Mouse (Mus musculus) ES-E14 (cell line): ENCODE measurements at regions not wholly inside any gene's neighbourhood (a gene's known extent, or its start where the extent isn't known, plus 50 kb on each side); places are given as distances from the start of the nearest gene placed in this dataset.

Experiments
- DNase-seq: peaks from one replicate; pipeline ENCODE4 v3.0.0-alpha.2; 2013; ENCODE audit warnings: low read depth, low spot score
- H3K27ac ChIP-seq: 2 replicates; pipeline ENCODE4 v1.5.1; 2012; ENCODE audit warnings: low read depth, mild to moderate bottlenecking, low read length, moderate library complexity, mixed read lengths; ENCODE audit not compliant: poor library complexity, insufficient read depth, severe bottlenecking
- H3K36me3 ChIP-seq: 2 replicates; pipeline ENCODE4 v1.6.1; 2012; ENCODE audit warnings: mild to moderate bottlenecking, low read length, moderate library complexity, mixed read lengths; ENCODE audit not compliant: control insufficient read depth, poor library complexity, insufficient read depth, severe bottlenecking
- H3K4me1 ChIP-seq, 2 experiments: fragments of 150-350 bp in 1 of 2; sonication (generic) in 1 of 2; 2 replicates each; pipeline ENCODE4 v1.6.1; 2012; ENCODE audit warnings: low read length in 2 of 2, mild to moderate bottlenecking in 1 of 2, mixed read lengths in 1 of 2; ENCODE audit not compliant: control insufficient read depth in 2 of 2, insufficient read depth in 2 of 2, poor library complexity in 1 of 2
- H3K4me3 ChIP-seq, 2 experiments: fragments of 150-350 bp in 1 of 2; sonication (generic) in 1 of 2; 2 replicates each; pipeline ENCODE4 v1.5.1; 2012; ENCODE audit warnings: low read length in 2 of 2, low read depth in 1 of 2, mild to moderate bottlenecking in 1 of 2, mixed read lengths in 1 of 2; ENCODE audit not compliant: insufficient read depth in 1 of 2, poor library complexity in 1 of 2, severe bottlenecking in 1 of 2
- H3K9ac ChIP-seq: 2 replicates; pipeline ENCODE4 v1.6.1; 2012; ENCODE audit warnings: low read depth, mild to moderate bottlenecking, low read length, mixed read lengths; ENCODE audit not compliant: poor library complexity, insufficient read depth, severe bottlenecking
- H3K9me3 ChIP-seq: fragments of 150-350 bp; sonication (generic); 2 replicates; pipeline ENCODE4 v1.6.1; 2012; ENCODE audit warnings: low read depth, mild to moderate bottlenecking, low read length; ENCODE audit not compliant: control insufficient read depth, insufficient read depth
- CHD2 ChIP-seq: IDR thresholded peaks from 2 replicates; pipeline ENCODE4 v1.6.1; 2014; ENCODE audit warnings: mild to moderate bottlenecking, low read depth, low read length, inconsistent platforms
- HCFC1 ChIP-seq: IDR thresholded peaks from 2 replicates; pipeline ENCODE4 v1.6.1; 2012; ENCODE audit warnings: low read length, inconsistent platforms, borderline replicate concordance; ENCODE audit not compliant: insufficient read depth
- MAFK ChIP-seq: IDR thresholded peaks from 2 replicates; pipeline ENCODE4 v1.6.1; 2014; ENCODE audit warnings: mild to moderate bottlenecking, low read depth, low read length, inconsistent platforms; ENCODE audit not compliant: insufficient read depth
- ZC3H11A ChIP-seq: IDR thresholded peaks from 2 replicates; pipeline ENCODE4 v1.6.1; 2012; ENCODE audit warnings: low read depth, mild to moderate bottlenecking, inconsistent platforms, low read length, borderline replicate concordance
- ZNF384 ChIP-seq: IDR thresholded peaks from 2 replicates; pipeline ENCODE4 v1.6.1; 2012; ENCODE audit warnings: low read depth, low read length, inconsistent platforms
- in situ Hi-C, 2 experiments: fragments of 600-800 bp; cut with MboI; formaldehyde crosslinking; loops; one replicate each; pipeline ENCODE4 v1.15.1; 2025; ENCODE audit warnings: low sequenced_read_pairs in 2 of 2, inconsistent platforms in 1 of 2; ENCODE audit not compliant: unreplicated experiment in 2 of 2

DNA sequence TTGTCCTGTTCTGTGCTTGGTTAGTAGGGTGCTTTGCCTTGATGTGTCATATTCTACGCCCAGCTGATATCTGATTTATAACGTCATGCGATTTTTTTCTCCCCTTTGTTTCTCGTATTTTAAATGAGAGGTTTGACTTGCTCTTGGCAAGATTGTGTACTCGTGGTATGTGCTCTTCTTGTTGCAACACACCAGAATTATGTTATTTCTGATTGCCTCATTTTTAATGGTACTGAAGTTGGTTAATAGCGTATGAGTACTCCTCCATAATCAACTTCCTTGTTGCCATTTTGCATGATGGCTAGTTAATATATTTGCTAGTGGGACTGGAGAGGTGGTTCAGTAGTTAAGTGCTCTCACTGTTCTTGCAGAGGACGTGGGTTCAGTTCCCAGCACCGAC, 180.1 kb upstream of the Cdkn2b start:
- in situ Hi-C loops, result no loop called here
- Histone ChIP-seq H3K4me1 (no peaks in the 10 kb centered on the region), H3K36me3 (no peaks in the 10 kb centered on the region), H3K9me3 (no peaks in the 10 kb centered on the region), H3K4me3 (no peak overlapping the region), H3K27ac (no peak overlapping the region), H3K9ac (no peak overlapping the region)
- DNase-seq, result no peak
- TF ChIP-seq MAFK, result no peak
- no peak for TF ChIP-seq CHD2
- no peak for TF ChIP-seq ZNF384
- no peak for TF ChIP-seq HCFC1
- no peak for TF ChIP-seq ZC3H11A

- TF ChIP-seq ZNF384, result no peak
- no peak for TF ChIP-seq MAFK
- no peak for TF ChIP-seq ZC3H11A
- no peak for TF ChIP-seq HCFC1
- no peak for TF ChIP-seq CHD2
- no peak overlapping the region for H3K4me3 ChIP-seq
- H3K27ac ChIP-seq, result no peak overlapping the region
- no peak for DNase-seq
- in situ Hi-C loops, result no loop called here
- no peak overlapping the region for H3K9ac ChIP-seq
- H3K4me1 ChIP-seq, result no peaks in the 10 kb centered on the region
- no peaks in the 10 kb centered on the region for H3K9me3 ChIP-seq
- no peaks in the 10 kb centered on the region for H3K36me3 ChIP-seq
Measured at GRCm38 (mm10) chr4:89487416-89488165, 176.8 kb upstream of the Cdkn2b start.

DNA sequence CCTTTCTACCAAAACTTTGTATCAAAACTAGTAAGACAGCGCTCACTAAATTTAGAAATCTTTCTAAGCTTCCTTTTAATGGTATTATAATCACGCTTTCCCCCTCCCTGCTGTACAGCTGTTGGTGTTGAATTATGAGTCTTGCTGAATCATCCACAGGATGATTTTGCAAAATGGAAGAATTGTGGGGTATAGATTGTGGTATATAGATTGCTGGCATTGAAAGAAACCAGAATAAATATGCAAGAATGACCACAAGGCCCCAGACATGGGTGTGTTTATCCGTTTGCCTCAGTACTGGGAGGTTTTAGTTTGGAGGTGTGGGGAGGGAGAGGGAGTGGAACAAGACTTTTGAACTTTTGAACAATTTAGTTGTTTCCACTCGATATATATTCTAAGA, 176.1 kb upstream of the Cdkn2b start:
- no peaks in the 10 kb centered on the region for H3K4me1 ChIP-seq
- no peaks in the 10 kb centered on the region for H3K9me3 ChIP-seq
- in situ Hi-C loops, result no loop called here
- H3K9ac ChIP-seq, result no peak overlapping the region
- H3K4me3 ChIP-seq, result no peak overlapping the region
- no peaks in the 10 kb centered on the region for H3K36me3 ChIP-seq
- DNase-seq, result no peak
- TF ChIP-seq MAFK (no peak), ZNF384 (no peak), ZC3H11A (no peak), HCFC1 (no peak), CHD2 (no peak)
- H3K27ac ChIP-seq, result no peak overlapping the region

DNA sequence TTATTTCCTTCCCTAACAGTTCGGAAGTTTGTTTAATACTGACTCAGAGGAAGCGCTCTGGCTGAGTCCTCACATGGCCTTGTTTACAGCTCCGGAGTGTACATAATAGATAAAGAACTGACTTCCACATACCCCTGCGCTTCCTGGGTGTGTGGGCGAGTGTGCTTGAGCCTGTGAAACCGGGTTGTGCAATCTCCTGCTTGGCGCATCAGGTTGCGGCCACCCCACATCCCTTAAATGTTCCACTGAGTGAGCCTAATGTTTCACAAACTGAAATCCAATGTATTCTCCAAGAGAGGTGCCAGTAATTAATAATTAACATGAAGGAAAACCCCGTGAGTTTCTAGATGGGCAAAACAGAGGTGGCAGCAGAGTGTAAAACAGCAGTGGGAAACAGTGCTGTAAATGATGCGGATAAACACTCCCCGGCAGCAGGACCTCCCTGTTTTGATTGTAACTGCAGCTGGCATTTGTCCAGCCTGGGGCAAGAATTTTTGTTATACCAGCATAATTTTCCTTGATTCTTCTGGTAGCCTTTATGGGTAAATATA, 175.2 kb upstream of the Cdkn2b start:
- in situ Hi-C loops, result no loop called here
- Histone ChIP-seq H3K4me1 (no peaks in the 10 kb centered on the region), H3K9ac (no peak overlapping the region), H3K4me3 (no peak overlapping the region), H3K36me3 (no peaks in the 10 kb centered on the region), H3K9me3 (no peaks in the 10 kb centered on the region), H3K27ac (no peak overlapping the region)
- no peak for TF ChIP-seq CHD2
- TF ChIP-seq HCFC1, result no peak
- no peak for TF ChIP-seq ZC3H11A
- TF ChIP-seq ZNF384, result no peak
- TF ChIP-seq MAFK, result no peak
- no peak for DNase-seq
